In genomic region chr6:22035895-22036294, GRCm38 (mm10) we compare ENCODE assay signal across 23 mouse cellular contexts. TPM values are rescaled to one million over a fixed set of nuclear protein-coding genes. Genes with fewer than 3 reads are reported as not detected.
DNase-seq lines count a peak whose midpoint lies in the region; ATAC-seq and TF ChIP-seq lines count a peak whose summit lies in the region.
"Had no signal": no experiment of that assay in that cellular context is flagged by ENCODE, and none has a peak within 500 bp of the region (broad histone marks: within the 10 kb centered on the region; RNA-seq: fewer than 3 reads in every experiment).

No protein-coding gene starts in this region.

- 0 out of 2 replicates have a peak, but pooled peaks have one; percentile 57 for ATAC-seq in hindbrain, embryonic 14.5 days (ENCODE audit: low FRiP score)
- ATAC-seq in hindbrain, postnatal 0 days, result no peak
- peak; percentile 37; the same call in 1 of the 2 replicates for ATAC-seq in lung, embryonic 15.5 days (ENCODE audit: borderline replicate concordance, extremely low read depth, low FRiP score, low TSS enrichment)
- peak; percentile 52; the same call in 1 of the 2 replicates for ATAC-seq in midbrain, embryonic 11.5 days (ENCODE audit: low FRiP score)
- no peak for ATAC-seq in midbrain, embryonic 16.5 days
- ATAC-seq: activated CD4-positive, CD25-positive, alpha-beta regulatory T cell, adult 4 months; CD4-positive, CD25-positive, alpha-beta regulatory T cell, adult 4 months; forebrain, embryonic 13.5 days; forebrain, embryonic 15.5 days; Patski had no signal

- H3K27ac ChIP-seq in gastrocnemius, adult 2 months, result peak overlapping the region; percentile 24; the same call in 1 of the 2 replicates
- H3K27ac ChIP-seq in hindbrain, embryonic 14.5 days, result no peak overlapping the region
- H3K27ac ChIP-seq in hindbrain, postnatal 0 days, result no peak overlapping the region
- peak overlapping the region; percentile 52 for H3K27ac ChIP-seq in lung, embryonic 15.5 days
- H3K27ac ChIP-seq in midbrain, embryonic 11.5 days (ENCODE audit: low read depth, low read length), result no peak overlapping the region
- no peak overlapping the region for H3K27ac ChIP-seq in midbrain, embryonic 16.5 days (ENCODE audit: low read length)
- H3K27ac ChIP-seq: embryonic facial prominence, embryonic 12.5 days; forebrain, embryonic 13.5 days; forebrain, embryonic 15.5 days had no signal

- intact Hi-C loops in gastrocnemius, adult 2 months (cut with DNase I), result no loop called here
- intact Hi-C loops in gastrocnemius, postnatal 36 days (cut with DNase I), result no loop called here

- no peak overlapping the region for H3K4me3 ChIP-seq in gastrocnemius, adult 2 months
- no peak overlapping the region for H3K4me3 ChIP-seq in hindbrain, embryonic 14.5 days (replicated peaks; ENCODE audit: low read length)
- H3K4me3 ChIP-seq in hindbrain, postnatal 0 days (ENCODE audit: low read length), result no peak overlapping the region
- H3K4me3 ChIP-seq in lung, embryonic 15.5 days, result no peak overlapping the region
- no peak overlapping the region for H3K4me3 ChIP-seq in midbrain, embryonic 11.5 days (ENCODE audit: low read depth, low read length)
- no peak overlapping the region for H3K4me3 ChIP-seq in midbrain, embryonic 16.5 days (ENCODE audit: low read depth, low read length)
- H3K4me3 ChIP-seq: embryonic facial prominence, embryonic 12.5 days; forebrain, embryonic 13.5 days; forebrain, embryonic 15.5 days had no signal

- no peak overlapping the region for H3K4me2 ChIP-seq in hindbrain, embryonic 14.5 days (replicated peaks)
- H3K4me2 ChIP-seq in hindbrain, postnatal 0 days (ENCODE audit: low read depth, low read length), result no peak overlapping the region
- H3K4me2 ChIP-seq in lung, embryonic 15.5 days, result no peak overlapping the region
- H3K4me2 ChIP-seq in midbrain, embryonic 11.5 days, result no peak overlapping the region
- H3K4me2 ChIP-seq in midbrain, embryonic 16.5 days (ENCODE audit: low read length), result no peak overlapping the region
- H3K4me2 ChIP-seq: embryonic facial prominence, embryonic 12.5 days; forebrain, embryonic 13.5 days; forebrain, embryonic 15.5 days had no signal

- no peak overlapping the region for H3K9ac ChIP-seq in hindbrain, embryonic 14.5 days
- H3K9ac ChIP-seq in hindbrain, postnatal 0 days (replicated peaks; ENCODE audit: low read length), result no peak overlapping the region
- no peak overlapping the region for H3K9ac ChIP-seq in lung, embryonic 15.5 days
- no peak overlapping the region for H3K9ac ChIP-seq in midbrain, embryonic 11.5 days (ENCODE audit: low read length)
- no peak overlapping the region for H3K9ac ChIP-seq in midbrain, embryonic 16.5 days (ENCODE audit: low read depth, low read length)
- H3K9ac ChIP-seq: embryonic facial prominence, embryonic 12.5 days; forebrain, embryonic 13.5 days; forebrain, embryonic 15.5 days had no signal

- WGBS in hindbrain, embryonic 14.5 days, result 80% methylated on average over 3 of the region's 3 CpGs
- 87% methylated on average over 3 of the region's 3 CpGs for WGBS in hindbrain, postnatal 0 days
- 61% methylated on average over 3 of the region's 3 CpGs for WGBS in lung, embryonic 15.5 days
- 77% methylated on average over 3 of the region's 3 CpGs for WGBS in midbrain, embryonic 11.5 days
- WGBS in midbrain, embryonic 16.5 days, result 84% methylated on average over 3 of the region's 3 CpGs

- H3K27me3 ChIP-seq in hindbrain, embryonic 14.5 days (ENCODE audit: control insufficient read depth, insufficient read depth, low read length), result no peaks in the 10 kb centered on the region
- H3K27me3 ChIP-seq in hindbrain, postnatal 0 days (ENCODE audit: insufficient read depth, low read length), result no peaks in the 10 kb centered on the region
- no peaks in the 10 kb centered on the region for H3K27me3 ChIP-seq in lung, embryonic 15.5 days
- H3K27me3 ChIP-seq in midbrain, embryonic 11.5 days (ENCODE audit: control insufficient read depth, insufficient read depth, low read length), result no peaks in the 10 kb centered on the region
- H3K27me3 ChIP-seq in midbrain, embryonic 16.5 days (ENCODE audit: control insufficient read depth, insufficient read depth, low read depth, low read length), result no peaks in the 10 kb centered on the region
- H3K27me3 ChIP-seq: CH12.LX; embryonic facial prominence, embryonic 12.5 days; forebrain, embryonic 13.5 days; forebrain, embryonic 15.5 days had no signal

- H3K9me3 ChIP-seq in hindbrain, embryonic 14.5 days (ENCODE audit: control insufficient read depth, low read length), result no peaks in the 10 kb centered on the region
- no peaks in the 10 kb centered on the region for H3K9me3 ChIP-seq in hindbrain, postnatal 0 days (ENCODE audit: low read length)
- no peaks in the 10 kb centered on the region for H3K9me3 ChIP-seq in lung, embryonic 15.5 days
- H3K9me3 ChIP-seq in midbrain, embryonic 11.5 days (ENCODE audit: control insufficient read depth, low read length), result no peaks in the 10 kb centered on the region
- H3K9me3 ChIP-seq in midbrain, embryonic 16.5 days (replicated peaks; ENCODE audit: control insufficient read depth, low read length, poor library complexity, severe bottlenecking), result no peaks in the 10 kb centered on the region
- H3K9me3 ChIP-seq: embryonic facial prominence, embryonic 12.5 days; forebrain, embryonic 13.5 days; forebrain, embryonic 15.5 days; G1E had no signal

- H3K36me3 ChIP-seq in hindbrain, embryonic 14.5 days (replicated peaks; ENCODE audit: control insufficient read depth, insufficient read depth), result no peaks in the 10 kb centered on the region
- H3K36me3 ChIP-seq in hindbrain, postnatal 0 days (ENCODE audit: insufficient read depth, low read length), result no peaks in the 10 kb centered on the region
- no peaks in the 10 kb centered on the region for H3K36me3 ChIP-seq in lung, embryonic 15.5 days
- no peaks in the 10 kb centered on the region for H3K36me3 ChIP-seq in midbrain, embryonic 11.5 days (ENCODE audit: control insufficient read depth, insufficient read depth, low read length)
- no peaks in the 10 kb centered on the region for H3K36me3 ChIP-seq in midbrain, embryonic 16.5 days (ENCODE audit: control insufficient read depth, insufficient read depth, low read length)
- H3K36me3 ChIP-seq: embryonic facial prominence, embryonic 12.5 days; forebrain, embryonic 15.5 days; G1E had no signal

- DNase-seq in gastrocnemius, adult 2 months, result no peak
- DNase-seq in gastrocnemius, postnatal 36 days, result no peak
- DNase-seq in hindbrain, embryonic 14.5 days (ENCODE audit: low spot score), result no peak
- DNase-seq in hindbrain, postnatal 0 days (ENCODE audit: low spot score), result no peak
- DNase-seq in lung, postnatal 4 days, result no peak
- no peak for DNase-seq in midbrain, embryonic 11.5 days (ENCODE audit: low spot score, missing footprints)
- DNase-seq: B cell, adult 2 months; cerebellum, adult 11-12 months; cerebellum, adult 8-10 months; cerebellum, adult 9-11 months; cerebellum, postnatal 14 days; cerebellum, postnatal 36 days; embryo, embryonic 11 days had no signal

- TF ChIP-seq CTCF in gastrocnemius, adult 2 months (IDR thresholded peaks at IDR 0.05), result no peak
- TF ChIP-seq CTCF in hindbrain, postnatal 0 days (IDR thresholded peaks at IDR 0.05; ENCODE audit: low read depth), result no peak

- peaks cover 11% of the 10 kb centered on the region; the same call in 1 of the 2 replicates for H3K4me1 ChIP-seq in hindbrain, embryonic 14.5 days (replicated peaks; ENCODE audit: control insufficient read depth, insufficient read depth, low read length)
- no peaks in the 10 kb centered on the region for H3K4me1 ChIP-seq in hindbrain, postnatal 0 days (ENCODE audit: insufficient read depth, low read length)
- peaks cover 16% of the 10 kb centered on the region for H3K4me1 ChIP-seq in lung, embryonic 15.5 days
- 0 out of 2 replicates have a peak, but pooled peaks cover 5% of the 10 kb centered on the region for H3K4me1 ChIP-seq in midbrain, embryonic 11.5 days (ENCODE audit: control insufficient read depth, insufficient read depth, low read length)
- H3K4me1 ChIP-seq in midbrain, embryonic 16.5 days (ENCODE audit: control insufficient read depth, insufficient read depth, low read length), result no peaks in the 10 kb centered on the region
- H3K4me1 ChIP-seq: embryonic facial prominence, embryonic 12.5 days; forebrain, embryonic 15.5 days had no signal

RNA-seq across cellular contexts. Expression of gene Cped1, which starts 50.2 kb away (rescaled TPM):
- 10 to 100 TPM; 22.4 to 24.5 TPM for total RNA-seq in gastrocnemius, adult 2 months (2021)
- total RNA-seq in gastrocnemius, postnatal 36 days (2021), result 10 to 100 TPM; 19.0 to 22.7 TPM
- polyA plus RNA-seq in hindbrain, embryonic 14.5 days (2014; fragmentation: Nextera tagmentation; extraction: Ambion mirVana), result 5.0 and 5.4 TPM in 2 replicates
- total RNA-seq in hindbrain, postnatal 0 days (2014; rRNA removed), result 2.6 and 4.6 TPM in 2 replicates
- 2.5 and 3.1 TPM in 2 replicates for polyA plus RNA-seq in hindbrain, postnatal 0 days (2015; fragmentation: Nextera tagmentation; extraction: Ambion mirVana)
- 24.3 and 25.0 TPM in 2 replicates for polyA plus RNA-seq in lung, embryonic 15.5 days (2015; fragmentation: Nextera tagmentation; extraction: Ambion mirVana)
- polyA plus RNA-seq in midbrain, embryonic 11.5 days (2014; fragmentation: Nextera tagmentation; extraction: Ambion mirVana), result 9.6 and 12.9 TPM in 2 replicates
- 2.1 and 2.7 TPM in 2 replicates for polyA plus RNA-seq in midbrain, embryonic 16.5 days (2015; fragmentation: Nextera tagmentation; extraction: Ambion mirVana)
- polyA plus RNA-seq: G1E had no signal

Comparison
In these comparisons a context has a peak if more than half of its experiments do, and no peak if none do; other contexts are left out.
1. ATAC-seq: peak in hindbrain, embryonic 14.5 days (single experiment), lung, embryonic 15.5 days (single experiment) and midbrain, embryonic 11.5 days (single experiment); none in hindbrain, postnatal 0 days (single experiment) and midbrain, embryonic 16.5 days (single experiment).
2. H3K27ac ChIP-seq: peak in gastrocnemius, adult 2 months (single experiment) and lung, embryonic 15.5 days (single experiment); none in hindbrain, embryonic 14.5 days (single experiment), hindbrain, postnatal 0 days (single experiment), midbrain, embryonic 11.5 days (single experiment) and midbrain, embryonic 16.5 days (single experiment).